In the genomic region with DNA sequence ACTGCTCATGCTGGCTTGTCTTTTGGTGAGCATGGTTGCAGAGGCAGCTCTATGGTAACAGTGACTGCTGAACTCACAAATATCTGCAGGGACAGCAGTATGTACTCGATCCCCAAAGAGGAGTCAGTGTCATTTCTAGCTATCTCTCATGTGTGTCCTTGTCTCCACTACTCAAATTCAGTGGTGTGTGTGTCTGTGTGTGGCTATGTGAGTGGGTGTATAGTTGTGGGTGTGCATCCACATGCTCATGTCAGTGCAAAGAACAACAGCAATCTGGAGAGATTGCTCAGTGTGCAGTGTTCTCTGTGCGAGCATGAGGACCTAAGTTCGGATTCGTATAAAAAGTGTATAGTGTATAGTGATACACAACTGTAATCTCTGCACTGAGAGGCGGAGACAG, we compare ENCODE assay signal across 24 mouse cellular contexts. TPM values are rescaled to one million over a fixed set of nuclear protein-coding genes. Genes with fewer than 3 reads are reported as not detected.
DNase-seq lines count a peak whose midpoint lies in the region; ATAC-seq and TF ChIP-seq lines count a peak whose summit lies in the region.
"Had no signal": no experiment of that assay in that cellular context is flagged by ENCODE, and none has a peak within 500 bp of the region (broad histone marks: within the 10 kb centered on the region; RNA-seq: fewer than 3 reads in every experiment).

No protein-coding gene starts in this region.

- intact Hi-C loops in heart, adult 2 months (cut with DNase I), result no loop called here

- no peaks in the 10 kb centered on the region for H3K36me3 ChIP-seq in heart, embryonic 12.5 days
- no peaks in the 10 kb centered on the region for H3K36me3 ChIP-seq in heart, adult 2 months (ENCODE audit: control insufficient read depth, insufficient read depth, low read length)
- H3K36me3 ChIP-seq in kidney, embryonic 14.5 days (ENCODE audit: control insufficient read depth, insufficient read depth, low read length), result no peaks in the 10 kb centered on the region
- H3K36me3 ChIP-seq: forebrain, embryonic 10.5 days; hindbrain, embryonic 12.5 days; kidney, embryonic 15.5 days; neural tube, embryonic 13.5 days had no signal

- peaks cover 4% of the 10 kb centered on the region; the same call in 1 of the 2 replicates for H3K9me3 ChIP-seq in heart, embryonic 12.5 days (replicated peaks)
- no peaks in the 10 kb centered on the region for H3K9me3 ChIP-seq in kidney, embryonic 14.5 days (ENCODE audit: control insufficient read depth, low read length)
- H3K9me3 ChIP-seq: hindbrain, embryonic 12.5 days; kidney, embryonic 15.5 days; neural tube, embryonic 13.5 days had no signal

- no peaks in the 10 kb centered on the region for H3K27me3 ChIP-seq in heart, embryonic 12.5 days (replicated peaks)
- no peaks in the 10 kb centered on the region for H3K27me3 ChIP-seq in heart, adult 2 months (ENCODE audit: control insufficient read depth, insufficient read depth, low read length)
- no peaks in the 10 kb centered on the region for H3K27me3 ChIP-seq in kidney, embryonic 14.5 days (ENCODE audit: control insufficient read depth, insufficient read depth, low read length)
- H3K27me3 ChIP-seq: hindbrain, embryonic 12.5 days; kidney, embryonic 15.5 days; neural tube, embryonic 13.5 days had no signal

- TF ChIP-seq EP300 in heart, adult 2 months (IDR thresholded peaks at IDR 0.05; ENCODE audit: insufficient read depth, low read depth, low read length), result no peak

- TF ChIP-seq CTCF in heart, adult 2 months (IDR thresholded peaks at IDR 0.05), result no peak

- H3K4me1 ChIP-seq in heart, embryonic 12.5 days (replicated peaks), result peaks cover 20% of the 10 kb centered on the region
- peaks cover 2% of the 10 kb centered on the region for H3K4me1 ChIP-seq in heart, adult 2 months (ENCODE audit: control insufficient read depth, insufficient read depth, low read length)
- H3K4me1 ChIP-seq in kidney, embryonic 14.5 days (ENCODE audit: control insufficient read depth, insufficient read depth, low read length), result no peaks in the 10 kb centered on the region
- H3K4me1 ChIP-seq: hindbrain, embryonic 12.5 days; neural tube, embryonic 13.5 days had no signal

- no peaks in the 10 kb centered on the region for H3K79me2 ChIP-seq in heart, adult 2 months (replicated peaks; ENCODE audit: control insufficient read depth, insufficient read depth, low read length)

- 81% methylated on average over 5 of the region's 5 CpGs for WGBS in heart, embryonic 12.5 days
- 77% methylated on average over 5 of the region's 5 CpGs for WGBS in heart, adult 2 months
- 93% methylated on average over 5 of the region's 5 CpGs for WGBS in kidney, embryonic 14.5 days

- TF ChIP-seq POLR2A in heart, adult 2 months (IDR thresholded peaks at IDR 0.05; ENCODE audit: insufficient read depth, low read depth, low read length), result no peak

- no peak overlapping the region for H3K4me3 ChIP-seq in heart, embryonic 12.5 days
- no peak overlapping the region for H3K4me3 ChIP-seq in heart, adult 2 months
- H3K4me3 ChIP-seq in kidney, embryonic 14.5 days (ENCODE audit: low read length), result no peak overlapping the region
- H3K4me3 ChIP-seq: forebrain, embryonic 10.5 days; hindbrain, embryonic 12.5 days; kidney, embryonic 15.5 days; neural tube, embryonic 13.5 days had no signal

- ATAC-seq in heart, embryonic 12.5 days (ENCODE audit: insufficient number of reproducible peaks, low FRiP score), result no peak
- no peak for ATAC-seq in kidney, embryonic 14.5 days (ENCODE audit: low FRiP score, low TSS enrichment)
- ATAC-seq: forebrain, embryonic 16.5 days; intestine, postnatal 0 days had no signal

- H3K9ac ChIP-seq in heart, embryonic 12.5 days, result no peak overlapping the region
- H3K9ac ChIP-seq in heart, adult 2 months (ENCODE audit: low read depth, low read length), result no peak overlapping the region
- H3K9ac ChIP-seq in kidney, embryonic 14.5 days (ENCODE audit: low read depth, low read length), result no peak overlapping the region
- H3K9ac ChIP-seq: hindbrain, embryonic 12.5 days; kidney, embryonic 15.5 days; neural tube, embryonic 13.5 days had no signal

- H3K4me2 ChIP-seq in heart, embryonic 12.5 days, result no peak overlapping the region
- H3K4me2 ChIP-seq in kidney, embryonic 14.5 days (replicated peaks; ENCODE audit: low read depth, low read length), result no peak overlapping the region
- H3K4me2 ChIP-seq: hindbrain, embryonic 12.5 days; kidney, embryonic 15.5 days; neural tube, embryonic 13.5 days had no signal

- DNase-seq in heart, adult 2 months, result no peak
- peak; percentile 40 to 84 for DNase-seq in layer of hippocampus, adult 18-20 months (ENCODE audit: low spot score in 2 of 2)
- DNase-seq in layer of hippocampus, postnatal 10 days (ENCODE audit: low spot score in 2 of 2), result no peak
- peak; percentile 29 to 38 for DNase-seq in right cerebral cortex, adult 2 months (ENCODE audit: low spot score in 2 of 2)
- no peak for DNase-seq in right cerebral cortex, postnatal 14 days
- DNase-seq in layer of hippocampus, postnatal 36 days, result peak; percentile 28 to 41
- DNase-seq: adrenal gland, postnatal 25 days; cerebellum, adult 11 months; cerebellum, postnatal 10 days; gastrocnemius, postnatal 25 days; kidney, postnatal 4 days; lung, postnatal 4 days; midbrain, embryonic 14.5 days; retina, postnatal 1 day had no signal

- 0 out of 2 replicates have a peak overlapping the region, but pooled peaks have one; percentile 20 for H3K27ac ChIP-seq in heart, embryonic 12.5 days (ENCODE audit: poor library complexity, severe bottlenecking)
- no peak overlapping the region for H3K27ac ChIP-seq in heart, adult 2 months
- no peak overlapping the region for H3K27ac ChIP-seq in kidney, embryonic 14.5 days (ENCODE audit: low read depth, low read length)
- H3K27ac ChIP-seq: forebrain, embryonic 10.5 days; hindbrain, embryonic 12.5 days; kidney, embryonic 15.5 days; neural tube, embryonic 13.5 days had no signal

RNA-seq across cellular contexts. Expression of a gene that starts 24.8 kb away (rescaled TPM):
- polyA plus RNA-seq in heart, embryonic 12.5 days (2016; fragmentation: Nextera tagmentation; extraction: Ambion mirVana), result 24.2 and 25.4 TPM in 2 replicates
- total RNA-seq in heart, adult 2 months (2021), result 10 to 100 TPM; 33.6 to 34.1 TPM
- polyA plus RNA-seq in heart, adult 2 months (2012; rRNA removed), result 49.9 and 75.4 TPM in 2 replicates
- total RNA-seq in layer of hippocampus, adult 18-20 months (2021), result 10 to 100 TPM; 14.7 to 15.5 TPM
- total RNA-seq in layer of hippocampus, postnatal 10 days (2021), result 10 to 100 TPM; 42.3 to 43.0 TPM
- total RNA-seq in layer of hippocampus, postnatal 36 days (2021), result 10 to 100 TPM; 16.5 to 17.8 TPM
- 9.8 and 14.7 TPM in 2 replicates for polyA plus RNA-seq in kidney, embryonic 14.5 days (2014; fragmentation: Nextera tagmentation; extraction: Ambion mirVana)
- total RNA-seq: megakaryocyte-erythroid progenitor cell, adult 5-6 weeks had no signal

RNA-seq across cellular contexts. Expression of a gene that starts 56.7 kb away (rescaled TPM):
- 0.21 and 0.24 TPM in 2 replicates for polyA plus RNA-seq in heart, embryonic 12.5 days (2016; fragmentation: Nextera tagmentation; extraction: Ambion mirVana)
- not detected for total RNA-seq in heart, adult 2 months (2021)
- 0.12 and 0.18 TPM in 2 replicates for polyA plus RNA-seq in heart, adult 2 months (2012; rRNA removed)
- 1 to 10 TPM; 6.3 to 9.6 TPM for total RNA-seq in layer of hippocampus, adult 18-20 months (2021)
- total RNA-seq in layer of hippocampus, postnatal 10 days (2021), result 1 to 10 TPM; 6.2 to 8.4 TPM
- total RNA-seq in layer of hippocampus, postnatal 36 days (2021), result 1 to 10 TPM; 5.2 to 5.5 TPM
- 0.90 and 1.3 TPM in 2 replicates for polyA plus RNA-seq in kidney, embryonic 14.5 days (2014; fragmentation: Nextera tagmentation; extraction: Ambion mirVana)
- total RNA-seq: adrenal gland, postnatal 25 days; gastrocnemius, postnatal 25 days; megakaryocyte-erythroid progenitor cell, adult 5-6 weeks had no signal
- polyA plus RNA-seq: limb, embryonic 11.5 days had no signal

Comparison
In these comparisons a context has a peak if more than half of its experiments do, and no peak if none do; other contexts are left out.
1. DNase-seq: peak in layer of hippocampus, adult 18-20 months (2 of 2), right cerebral cortex, adult 2 months (2 of 2) and layer of hippocampus, postnatal 36 days (2 of 2); none in heart, adult 2 months (0 of 2), layer of hippocampus, postnatal 10 days (0 of 2) and right cerebral cortex, postnatal 14 days (single experiment).
2. RNA of a gene that starts 56.7 kb away (total RNA-seq): 6.3 to 9.6 TPM in layer of hippocampus, adult 18-20 months, 6.2 to 8.4 TPM in layer of hippocampus, postnatal 10 days and 5.2 to 5.5 TPM in layer of hippocampus, postnatal 36 days; not detected in heart, adult 2 months; every median in the first group is over 4 times any median in the second.